Mouse (Mus musculus): Measurements from ENCODE around the gene Olfr1299.

Gene Olfr1299

DNA sequence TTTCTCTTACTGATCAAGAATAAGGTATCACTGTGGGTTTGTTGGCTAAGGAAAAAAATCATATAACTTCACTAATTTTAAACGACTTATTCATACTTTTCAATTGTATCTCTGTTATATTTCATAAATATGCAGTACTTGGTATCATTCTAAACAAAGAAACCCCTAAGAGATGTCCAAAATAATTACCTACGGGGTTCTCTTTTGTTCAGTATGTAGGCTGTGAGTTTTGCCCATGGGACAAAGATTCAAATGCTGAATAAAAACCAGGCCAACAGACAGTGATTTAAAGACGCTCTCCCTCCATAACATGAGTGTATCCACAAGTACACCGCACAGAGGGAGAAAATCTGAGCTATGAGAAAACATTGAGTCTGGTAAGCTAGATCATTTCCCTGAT, at the start of gene Olfr1299:
TSS of gene Olfr1299 (plus strand) at position 301 of the 400 bp plus-strand sequence.
- no peak for DNase-seq (ENCODE audit: extremely low read depth, low read depth)

DNA sequence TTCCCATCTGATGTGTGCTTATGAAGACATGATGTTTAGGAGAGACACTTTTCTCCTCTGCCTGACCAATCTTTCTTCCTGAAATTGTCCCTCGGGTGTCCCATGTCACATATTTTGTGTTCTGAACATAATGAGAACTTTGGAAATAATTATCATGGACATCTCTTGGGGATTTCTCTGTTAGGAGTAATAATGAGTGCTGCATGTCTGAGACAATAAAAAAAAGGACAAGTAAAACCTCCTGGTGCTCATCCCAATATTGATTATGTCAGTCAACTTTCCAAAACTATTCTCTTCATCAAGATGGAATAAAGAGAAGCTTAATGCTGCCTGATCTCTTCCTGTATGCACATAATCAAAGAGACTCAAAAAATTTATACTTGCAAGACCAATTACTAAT, 34.8 kb upstream of the Olfr1299 start, which contains the start of gene Olfr1297:
TSS of gene Olfr1297 (minus strand) at position 101 of the 400 bp plus-strand sequence.
- no peak for DNase-seq (ENCODE audit: extremely low read depth, low read depth)

DNA sequence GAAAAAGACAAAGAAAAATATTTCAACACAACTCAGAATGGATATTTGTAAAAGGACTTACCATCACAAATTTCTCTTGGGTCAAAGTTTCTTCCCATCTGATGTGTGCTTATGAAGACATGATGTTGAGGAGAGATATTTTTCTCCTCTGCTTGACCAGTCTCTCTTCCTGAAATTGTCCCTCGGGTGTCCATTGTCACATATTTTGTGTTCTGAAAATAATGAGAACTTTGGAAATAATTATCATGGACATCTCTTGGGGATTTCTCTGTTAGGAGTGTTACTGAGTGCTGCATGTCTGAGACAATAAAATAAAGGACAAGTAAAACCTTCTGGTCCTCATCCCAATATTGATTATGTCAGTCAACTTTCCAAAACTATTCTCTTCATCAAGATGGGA, 12.1 kb upstream of the Olfr1299 start, which contains the start of gene Olfr1298:
TSS of gene Olfr1298 (minus strand) at position 101 of the 400 bp plus-strand sequence.
- DNase-seq (ENCODE audit: extremely low read depth, low read depth): no peak
